Mouse (Mus musculus): ENCODE measurements around the gene Vrk1. TPM values are rescaled to one million over a fixed set of nuclear protein-coding genes. Genes with fewer than 3 reads are reported as not detected.

The Vrk1 gene
- polyA plus RNA-seq, 1 experiment = 22.8 TPM

GRCm38 (mm10) chr12:106059873-106060573 lies 50.0 kb downstream of the Vrk1 start:
- peaks cover 63% of the 10 kb centered on the region for H3K36me3 ChIP-seq (ENCODE audit: control insufficient read depth, insufficient read depth)
- no peaks in the 10 kb centered on the region for H3K79me3 ChIP-seq (ENCODE audit: low read depth)
- H3K79me2 ChIP-seq (ENCODE audit: control insufficient read depth, insufficient read depth) = no peaks in the 10 kb centered on the region
- no peaks in the 10 kb centered on the region for H3K27me3 ChIP-seq (ENCODE audit: control insufficient read depth, insufficient read depth, insufficient read length)
- H3K4me3 ChIP-seq (ENCODE audit: insufficient read depth, poor library complexity, severe bottlenecking) = no peak overlapping the region
- TF ChIP-seq MAX (IDR thresholded peaks at IDR 0.05) (no peak), CTCF (IDR thresholded peaks at IDR 0.05; ENCODE audit: control insufficient read depth, insufficient read depth, insufficient read length) (no peak), CEBPB (IDR thresholded peaks at IDR 0.05; ENCODE audit: low read depth) (no peak), MYOD1 (IDR thresholded peaks at IDR 0.05; ENCODE audit: control insufficient read depth, insufficient read length, low read depth) (no peak), USF1 (IDR thresholded peaks at IDR 0.05; ENCODE audit: low read depth) (no peak), FOSL1 (IDR thresholded peaks at IDR 0.05; ENCODE audit: insufficient read depth, low read length, poor library complexity, severe bottlenecking) (no peak), MYOG (IDR thresholded peaks at IDR 0.05; ENCODE audit: control insufficient read depth, extremely low read depth, insufficient read length) (no peak)
- H3ac ChIP-seq (ENCODE audit: control insufficient read depth, insufficient read length, low read depth) = no peak overlapping the region

GRCm38 (mm10) chr12:106070434-106071155 lies 60.6 kb downstream of the Vrk1 start:
- Histone ChIP-seq H3K27me3 (ENCODE audit: control insufficient read depth, insufficient read depth, insufficient read length) (no peaks in the 10 kb centered on the region), H3K4me3 (ENCODE audit: insufficient read depth, poor library complexity, severe bottlenecking) (no peak overlapping the region), H3K79me2 (ENCODE audit: control insufficient read depth, insufficient read depth) (no peaks in the 10 kb centered on the region), H3ac (ENCODE audit: control insufficient read depth, insufficient read length, low read depth) (no peak overlapping the region), H3K79me3 (ENCODE audit: low read depth) (no peaks in the 10 kb centered on the region), H3K36me3 (ENCODE audit: control insufficient read depth, insufficient read depth) (peaks cover 49% of the 10 kb centered on the region)
- TF ChIP-seq MAX (IDR thresholded peaks at IDR 0.05) (no peak), USF1 (IDR thresholded peaks at IDR 0.05; ENCODE audit: low read depth) (no peak), CEBPB (IDR thresholded peaks at IDR 0.05; ENCODE audit: low read depth) (no peak), MYOD1 (IDR thresholded peaks at IDR 0.05; ENCODE audit: control insufficient read depth, insufficient read length, low read depth) (no peak), MYOG (IDR thresholded peaks at IDR 0.05; ENCODE audit: control insufficient read depth, extremely low read depth, insufficient read length) (no peak), FOSL1 (IDR thresholded peaks at IDR 0.05; ENCODE audit: insufficient read depth, low read length, poor library complexity, severe bottlenecking) (no peak), CTCF (IDR thresholded peaks at IDR 0.05; ENCODE audit: control insufficient read depth, insufficient read depth, insufficient read length) (no peak)

DNA sequence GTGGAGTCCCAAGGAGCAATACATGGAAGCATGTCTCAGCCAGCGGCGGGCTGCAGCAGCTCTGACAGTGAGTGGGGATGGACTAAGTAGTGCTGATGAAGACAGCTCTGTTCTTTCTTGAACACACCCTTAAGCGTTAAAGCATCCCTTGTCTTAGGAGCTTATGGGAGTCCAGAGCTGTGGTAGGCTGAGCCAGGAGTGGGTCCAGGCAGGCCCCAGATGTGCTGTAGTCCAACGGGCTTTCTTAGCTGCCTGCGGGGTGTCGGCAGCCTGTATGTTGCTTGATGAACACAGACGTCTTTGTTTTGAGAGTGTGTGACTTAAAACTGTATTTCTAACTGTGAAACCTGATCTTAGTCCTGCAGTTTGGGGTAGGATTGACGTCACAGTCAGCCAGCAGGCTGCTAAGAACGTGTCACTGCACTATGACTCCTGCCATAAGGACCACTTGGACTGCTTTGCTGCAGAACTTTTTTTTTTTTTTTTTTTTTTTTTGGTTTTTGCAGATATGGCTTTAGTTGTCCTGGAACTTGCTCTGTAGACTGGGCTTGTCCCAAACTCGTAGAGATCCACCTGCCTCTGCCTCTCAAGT lies 61.6 kb downstream of the Vrk1 start:
- H3K27me3 ChIP-seq (ENCODE audit: control insufficient read depth, insufficient read depth, insufficient read length) = no peaks in the 10 kb centered on the region
- no peaks in the 10 kb centered on the region for H3K79me3 ChIP-seq (ENCODE audit: low read depth)
- H3K36me3 ChIP-seq (ENCODE audit: control insufficient read depth, insufficient read depth) = peaks cover 45% of the 10 kb centered on the region
- H3ac ChIP-seq (ENCODE audit: control insufficient read depth, insufficient read length, low read depth) = no peak overlapping the region
- H3K79me2 ChIP-seq (ENCODE audit: control insufficient read depth, insufficient read depth) = no peaks in the 10 kb centered on the region
- H3K4me3 ChIP-seq (ENCODE audit: insufficient read depth, poor library complexity, severe bottlenecking) = no peak overlapping the region
- TF ChIP-seq USF1 (IDR thresholded peaks at IDR 0.05; ENCODE audit: low read depth) (no peak), FOSL1 (IDR thresholded peaks at IDR 0.05; ENCODE audit: insufficient read depth, low read length, poor library complexity, severe bottlenecking) (no peak), CTCF (IDR thresholded peaks at IDR 0.05; ENCODE audit: control insufficient read depth, insufficient read depth, insufficient read length) (no peak), MYOG (IDR thresholded peaks at IDR 0.05; ENCODE audit: control insufficient read depth, extremely low read depth, insufficient read length) (no peak), MYOD1 (IDR thresholded peaks at IDR 0.05; ENCODE audit: control insufficient read depth, insufficient read length, low read depth) (no peak), MAX (IDR thresholded peaks at IDR 0.05) (no peak)

- H3ac ChIP-seq (ENCODE audit: control insufficient read depth, insufficient read length, low read depth) = no peak overlapping the region
- no peaks in the 10 kb centered on the region for H3K27me3 ChIP-seq (ENCODE audit: control insufficient read depth, insufficient read depth, insufficient read length)
- TF ChIP-seq CEBPB (IDR thresholded peaks at IDR 0.05; ENCODE audit: low read depth) (no peak), CTCF (IDR thresholded peaks at IDR 0.05; ENCODE audit: control insufficient read depth, insufficient read depth, insufficient read length) (no peak), MYOD1 (IDR thresholded peaks at IDR 0.05; ENCODE audit: control insufficient read depth, insufficient read length, low read depth) (no peak), MYOG (IDR thresholded peaks at IDR 0.05; ENCODE audit: control insufficient read depth, extremely low read depth, insufficient read length) (no peak), MAX (IDR thresholded peaks at IDR 0.05) (no peak), USF1 (IDR thresholded peaks at IDR 0.05; ENCODE audit: low read depth) (no peak), FOSL1 (IDR thresholded peaks at IDR 0.05; ENCODE audit: insufficient read depth, low read length, poor library complexity, severe bottlenecking) (no peak)
- H3K4me3 ChIP-seq (ENCODE audit: insufficient read depth, poor library complexity, severe bottlenecking) = no peak overlapping the region
- H3K79me2 ChIP-seq (ENCODE audit: control insufficient read depth, insufficient read depth) = no peaks in the 10 kb centered on the region
- H3K36me3 ChIP-seq (ENCODE audit: control insufficient read depth, insufficient read depth) = peaks cover 36% of the 10 kb centered on the region
- H3K79me3 ChIP-seq (ENCODE audit: low read depth) = no peaks in the 10 kb centered on the region
These were observed 64.5 kb downstream of the Vrk1 start for GRCm38 (mm10) chr12:106074371-106075155.

- no peak overlapping the region for H3K4me3 ChIP-seq (ENCODE audit: insufficient read depth, poor library complexity, severe bottlenecking)
- TF ChIP-seq CTCF (IDR thresholded peaks at IDR 0.05; ENCODE audit: control insufficient read depth, insufficient read depth, insufficient read length) (no peak), CEBPB (IDR thresholded peaks at IDR 0.05; ENCODE audit: low read depth) (no peak), USF1 (IDR thresholded peaks at IDR 0.05; ENCODE audit: low read depth) (no peak)
- no peaks in the 10 kb centered on the region for H3K27me3 ChIP-seq (ENCODE audit: control insufficient read depth, insufficient read depth, insufficient read length)
- H3K79me3 ChIP-seq (ENCODE audit: low read depth) = no peaks in the 10 kb centered on the region
- H3K36me3 ChIP-seq (ENCODE audit: control insufficient read depth, insufficient read depth) = peaks cover 25% of the 10 kb centered on the region
- H3K79me2 ChIP-seq (ENCODE audit: control insufficient read depth, insufficient read depth) = no peaks in the 10 kb centered on the region
- no peak overlapping the region for H3ac ChIP-seq (ENCODE audit: control insufficient read depth, insufficient read length, low read depth)
These were observed 66.1 kb downstream of the Vrk1 start for GRCm38 (mm10) chr12:106076131-106076530.
